Mouse (Mus musculus) frontal cortex, adult (tissue): Measurements from ENCODE around the gene Usp45.

Source experiments
- ATAC-seq: cut with Nextera tagmentation; 2 replicates; pipeline ENCODE4 v1.9.2; 2017; ENCODE audit warnings: mild to moderate bottlenecking, moderate library complexity, mixed read lengths; ENCODE audit not compliant: low TSS enrichment

Usp45 gene

GRCm38 (mm10) chr4:21793631-21794030 is 26.7 kb downstream of the Usp45 start:
- no peak for ATAC-seq

DNA sequence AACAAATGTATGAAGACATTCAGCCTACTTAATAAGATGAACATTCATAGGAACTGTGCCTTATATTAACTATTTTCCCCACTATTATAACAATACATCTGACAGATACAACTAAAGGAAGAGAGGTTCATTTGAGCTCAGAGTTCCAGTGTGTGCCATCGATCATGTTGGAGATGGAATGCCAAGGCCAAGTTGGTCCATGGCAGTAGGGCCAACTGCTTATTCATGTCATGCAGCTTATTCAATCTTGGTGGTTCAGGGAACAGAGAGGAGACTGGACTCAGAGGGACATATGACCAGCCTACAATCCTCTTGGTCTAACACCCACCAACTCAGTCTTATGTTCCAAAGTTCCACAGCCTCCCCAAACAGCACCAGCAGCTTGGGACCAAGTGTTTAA is 34.1 kb downstream of the Usp45 start:
- no peak for ATAC-seq

- no peak for ATAC-seq
Observed at GRCm38 (mm10) chr4:21801620-21802019, 34.7 kb downstream of the Usp45 start.

GRCm38 (mm10) chr4:21807204-21807603 is 40.2 kb downstream of the Usp45 start:
- no peak for ATAC-seq

DNA sequence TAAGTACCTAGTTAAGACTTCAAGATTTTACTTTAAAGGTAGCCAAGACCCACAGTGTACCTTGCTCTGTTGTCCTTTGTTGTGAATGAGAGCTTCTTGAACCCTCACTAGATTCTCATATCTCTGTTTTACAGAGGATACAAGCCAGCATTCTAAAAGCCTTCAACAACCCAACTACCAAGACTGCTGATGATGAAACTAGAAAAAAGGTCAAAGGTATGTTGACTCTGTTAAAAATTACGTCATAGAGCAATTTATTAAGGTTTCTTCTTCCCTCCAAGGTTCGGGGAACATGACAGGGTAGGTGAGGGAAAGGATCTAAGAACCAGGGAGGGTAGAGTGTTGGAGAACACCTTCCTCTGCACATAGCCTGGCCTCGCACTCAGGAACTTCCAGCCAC is 43.7 kb downstream of the Usp45 start:
- ATAC-seq, result no peak

DNA sequence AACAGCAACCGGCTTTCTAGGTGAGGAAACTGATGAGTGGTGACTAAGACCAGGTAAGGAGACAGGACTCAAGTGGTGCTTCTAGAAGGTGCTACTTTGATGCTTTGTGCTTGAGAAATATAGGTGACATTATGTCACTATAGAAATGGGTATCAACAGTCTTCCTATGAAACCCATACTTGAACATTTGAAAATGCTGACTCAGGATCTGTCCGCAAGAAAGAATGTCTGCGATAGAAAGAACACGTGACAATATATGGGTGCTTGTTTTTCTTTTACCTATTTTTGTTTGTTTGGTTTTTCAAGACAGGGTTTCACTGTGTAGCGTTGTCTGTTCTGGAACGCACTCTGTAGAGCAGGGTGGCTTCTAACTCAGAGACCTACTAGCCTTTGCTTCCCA is 45.7 kb downstream of the Usp45 start:
- ATAC-seq, result no peak

DNA sequence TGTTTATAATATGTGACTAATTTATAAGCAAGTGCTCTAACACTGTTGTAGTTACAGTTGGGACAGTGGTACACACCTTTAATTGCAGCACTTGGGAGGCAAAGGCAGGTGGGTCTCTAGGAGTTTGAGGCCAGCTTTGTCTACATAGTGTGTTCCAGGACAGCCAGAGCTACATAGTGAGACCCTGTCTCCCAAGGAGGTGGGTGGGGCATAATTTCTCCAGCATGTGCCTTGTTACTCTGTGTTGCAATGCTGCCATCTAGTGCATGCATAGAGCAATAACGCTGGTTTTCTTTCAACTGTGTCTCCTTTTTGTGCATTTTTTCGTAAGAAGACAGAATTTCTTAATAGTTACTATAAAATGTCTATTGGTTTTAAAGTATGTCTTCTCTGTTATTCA is 47.1 kb downstream of the Usp45 start:
- ATAC-seq, result peak; percentile 83

GRCm38 (mm10) chr4:21826616-21827015 is 59.7 kb downstream of the Usp45 start:
- no peak for ATAC-seq

- no peak for ATAC-seq
Observed at GRCm38 (mm10) chr4:21832844-21833243, 65.9 kb downstream of the Usp45 start.

DNA sequence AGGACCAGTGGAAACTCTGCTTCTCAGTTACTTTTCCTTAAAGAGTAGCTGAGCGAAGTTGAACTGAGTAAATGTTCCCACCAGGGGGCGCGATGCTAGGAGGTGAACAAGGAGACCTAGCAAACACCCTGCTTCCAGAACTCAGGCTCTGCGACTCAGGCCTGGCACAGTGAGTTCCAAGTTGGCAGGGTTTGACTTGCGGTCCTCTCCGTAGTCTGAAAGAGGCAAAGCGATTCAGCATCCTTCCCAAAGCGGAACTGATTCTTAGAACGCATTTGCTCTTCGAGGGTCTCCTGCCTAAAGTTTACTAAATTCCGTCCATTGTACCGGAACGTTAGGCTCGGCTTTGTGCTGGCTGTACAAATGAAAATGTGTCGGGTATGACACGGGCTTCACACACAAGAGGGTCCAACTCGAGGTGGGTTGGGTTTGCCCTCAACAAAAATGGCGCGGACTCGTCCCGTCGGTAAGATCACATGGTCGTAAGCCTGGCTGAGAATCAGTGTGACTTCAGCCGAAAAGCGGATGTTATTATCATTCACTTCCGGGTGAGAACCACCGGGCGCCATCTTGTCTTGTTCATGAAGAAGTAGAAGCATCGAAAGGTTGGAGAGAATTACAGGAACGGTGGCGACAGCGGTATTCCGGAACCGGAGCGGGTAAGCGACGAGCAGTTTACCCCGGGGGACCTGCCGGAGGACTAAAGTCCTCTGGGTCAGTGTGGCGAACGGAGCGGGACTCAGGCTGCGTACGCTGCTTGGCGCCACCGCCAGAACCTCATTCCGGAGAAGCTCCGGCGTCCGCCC is 80.7 kb downstream of the Usp45 start, which contains the start of gene Pnisr:
Gene Pnisr (plus strand): TSS at position 103 of the 806 bp plus-strand sequence.
- peak; percentile 94 for ATAC-seq

DNA sequence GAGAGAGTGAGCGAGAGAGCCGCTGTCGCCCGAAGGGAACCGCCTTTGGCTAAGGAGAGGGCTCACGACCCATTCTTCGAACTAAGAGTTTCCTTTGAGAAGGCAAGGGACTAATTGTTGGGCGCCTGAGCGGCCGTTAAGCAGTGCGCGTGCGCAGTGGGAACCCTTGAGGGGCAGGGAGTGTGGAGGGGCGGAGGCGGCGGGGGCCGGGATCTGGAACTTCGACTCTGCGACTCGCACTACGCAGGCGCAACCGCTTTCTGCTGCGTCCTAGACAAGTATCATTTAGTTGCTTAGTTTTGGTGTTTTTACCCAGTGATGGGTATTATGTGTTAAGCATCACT is 81.3 kb downstream of the Usp45 start:
- peak; percentile 80 for ATAC-seq

DNA sequence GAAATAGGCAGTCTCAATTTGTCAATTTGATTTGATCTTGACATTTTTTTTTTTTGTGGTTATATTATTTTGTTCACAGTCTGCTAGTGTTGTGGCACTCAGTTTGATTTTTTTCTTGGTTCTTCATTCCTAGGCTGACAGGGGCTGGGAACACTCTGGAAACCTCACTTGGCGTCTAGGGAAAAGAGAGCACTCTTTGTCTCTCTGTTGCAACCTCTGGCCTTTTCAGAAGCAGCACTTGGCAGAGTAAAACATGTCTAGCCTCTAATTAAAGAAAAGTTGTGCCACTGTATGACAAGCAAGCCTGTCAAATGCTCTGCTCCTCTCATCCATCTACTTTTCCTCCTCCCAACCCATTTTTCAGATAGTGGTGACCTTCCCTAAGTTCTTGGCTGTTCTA is 90.5 kb downstream of the Usp45 start:
- ATAC-seq, result peak; percentile 38; the same call in 1 of the 2 replicates

DNA sequence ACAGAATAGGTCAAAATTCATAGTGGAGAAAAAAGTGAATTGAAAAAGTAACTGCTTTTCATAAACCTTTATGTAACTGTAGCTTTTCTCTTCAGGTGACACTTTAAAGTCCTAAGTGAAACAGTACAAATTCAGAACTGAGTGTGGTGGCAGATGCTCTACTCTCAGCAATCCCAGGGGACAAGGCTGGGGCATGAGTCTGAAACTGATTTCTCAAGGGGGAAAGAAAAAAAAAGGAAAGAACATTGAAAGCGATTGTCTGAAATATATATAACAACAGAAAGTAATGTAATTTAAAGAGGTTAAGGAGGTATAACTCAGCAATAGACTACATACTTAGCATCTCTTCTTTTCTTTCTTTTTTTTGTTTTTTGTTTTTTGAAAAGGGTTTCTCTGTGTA is 98.3 kb downstream of the Usp45 start:
- no peak for ATAC-seq

GRCm38 (mm10) chr4:21878776-21879175 is 111.8 kb downstream of the Usp45 start:
- no peak for ATAC-seq

- peak; percentile 95 for ATAC-seq
Observed at GRCm38 (mm10) chr4:21879565-21880220, 112.7 kb downstream of the Usp45 start, which contains the start of gene Coq3. Gene Coq3, plus strand, starts transcription at chr4:21879673.

GRCm38 (mm10) chr4:21882806-21883205 is 115.8 kb downstream of the Usp45 start:
- no peak for ATAC-seq

DNA sequence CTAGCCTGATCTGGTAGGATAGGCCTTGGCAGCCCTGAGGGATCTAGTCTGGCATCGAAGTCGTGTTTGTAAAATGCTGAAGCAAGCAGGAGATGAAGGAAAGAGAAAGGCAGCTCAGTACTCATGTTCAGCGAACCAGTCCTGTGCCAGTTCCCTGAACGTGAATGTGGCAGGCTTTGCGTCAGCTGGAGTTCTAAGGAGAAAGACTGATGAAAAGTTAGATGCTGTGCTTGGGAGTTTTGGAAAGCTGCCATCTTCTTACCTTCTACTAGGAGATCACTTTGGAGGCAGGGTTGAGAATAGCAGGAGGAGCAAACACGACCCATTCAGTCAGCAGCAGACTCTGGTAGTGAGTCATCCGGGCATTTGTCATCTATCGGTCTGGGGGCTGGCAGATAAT is 118.9 kb downstream of the Usp45 start:
- ATAC-seq, result 0 out of 2 replicates have a peak, but pooled peaks have one; percentile 13
